Mouse (Mus musculus) lung, postnatal 0 days (tissue): Measurements from ENCODE around the gene Lgals1.

ENCODE experiments used
- CTCF ChIP-seq: IDR thresholded peaks from 2 replicates; pipeline ENCODE4 v1.5.1; 2016; ENCODE audit warnings: antibody characterized with exemption, mild to moderate bottlenecking
- EP300 ChIP-seq: IDR thresholded peaks from 2 replicates; pipeline ENCODE4 v1.6.1; 2016; ENCODE audit warnings: antibody characterized with exemption, mild to moderate bottlenecking, control low read depth

DNA sequence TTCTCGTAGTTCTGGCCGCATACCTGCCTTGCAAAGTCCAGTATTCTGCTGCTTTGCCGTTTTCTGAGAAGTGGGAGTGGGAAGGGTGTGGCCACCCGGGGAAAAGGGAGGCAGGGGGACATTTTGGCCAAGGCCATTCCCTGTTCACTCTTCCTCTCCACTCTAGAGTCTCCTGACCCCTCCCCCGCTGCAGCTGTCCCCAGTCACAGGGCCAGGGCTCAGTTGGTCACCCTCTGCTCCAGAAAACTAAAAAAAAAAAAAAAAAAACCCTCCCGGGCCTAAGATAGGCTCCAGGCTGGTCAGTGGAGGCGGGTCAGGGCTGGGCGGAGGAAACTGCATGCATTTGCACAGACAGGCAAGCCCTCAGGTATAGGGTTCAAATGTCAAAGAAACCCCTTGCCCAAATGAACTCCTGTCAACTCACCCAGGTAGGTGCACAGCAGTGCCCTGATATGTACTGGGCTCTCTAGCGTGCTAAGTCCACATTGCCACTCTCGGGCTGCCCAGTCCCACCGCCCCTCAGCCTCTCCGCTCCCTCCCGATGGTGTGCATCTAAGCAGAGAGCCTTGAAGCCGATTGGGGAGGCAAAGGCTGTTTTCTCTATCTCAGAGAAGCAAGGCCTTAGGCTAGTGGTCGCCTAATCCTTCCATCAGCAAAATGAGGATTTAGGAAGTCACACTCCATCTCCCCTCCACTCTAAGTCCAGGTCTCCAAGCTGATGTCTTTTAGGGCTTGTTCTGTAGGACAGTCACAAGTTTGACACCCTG lies 679 bp downstream of the Lgals1 start:
- no peak for TF ChIP-seq CTCF
- no peak for TF ChIP-seq EP300
